Mouse (Mus musculus) hindbrain, embryonic 12.5 days (tissue): ENCODE data around the gene Ddo. TPM values are rescaled to one million over a fixed set of nuclear protein-coding genes. Genes with fewer than 3 reads are reported as not detected.

ENCODE experiments used
- ATAC-seq: fragments of 200-750 bp; cut with Nextera tagmentation; 2 replicates; pipeline ENCODE4 v1.8.0; 2017; ENCODE audit warnings: moderate TSS enrichment; ENCODE audit not compliant: low FRiP score
- H3K27ac ChIP-seq: fragments of 300-500 bp; sonication (generic); 2 replicates; pipeline ENCODE4 v1.5.1; 2016; ENCODE audit warnings: mild to moderate bottlenecking
- H3K27me3 ChIP-seq: fragments of 300-500 bp; sonication (generic); 2 replicates; pipeline ENCODE4 v1.6.1; 2016; ENCODE audit warnings: mild to moderate bottlenecking
- H3K36me3 ChIP-seq: fragments of 300-500 bp; sonication (generic); 2 replicates; pipeline ENCODE4 v1.6.1; 2016; ENCODE audit warnings: mild to moderate bottlenecking
- H3K4me1 ChIP-seq: fragments of 300-500 bp; sonication (generic); 2 replicates; pipeline ENCODE4 v1.6.1; 2016
- H3K4me2 ChIP-seq: fragments of 300-500 bp; sonication (generic); replicated peaks from 2 replicates; pipeline ENCODE4 v1.6.1; 2016; ENCODE audit warnings: mild to moderate bottlenecking
- H3K4me3 ChIP-seq: fragments of 300-500 bp; sonication (generic); 2 replicates; pipeline ENCODE4 v1.5.1; 2016; ENCODE audit warnings: mild to moderate bottlenecking
- H3K9ac ChIP-seq: fragments of 300-500 bp; sonication (generic); 2 replicates; pipeline ENCODE4 v1.6.1; 2016; ENCODE audit warnings: mild to moderate bottlenecking, moderate library complexity
- H3K9me3 ChIP-seq: fragments of 300-500 bp; sonication (generic); replicated peaks from 2 replicates; pipeline ENCODE4 v1.6.1; 2016; ENCODE audit warnings: mild to moderate bottlenecking
- whole genome bisulfite sequencing: fragments of 180-500 bp; shearing (Covaris S2); methylation state at CpG from one replicate; pipeline ENCODE4 v1.1.7; 2016; 5-methylcytosine and 5-hydroxymethylcytosine counted together
- polyA plus RNA-seq: library from polyadenylated mRNA; unstranded; fragments of >200 nt; fragmentation: Nextera tagmentation; extraction: Ambion mirVana; gene quantifications from 2 replicates; pipeline ENCODE4 v1.2.1, GENCODE M21; 2016

Gene Ddo
- polyA plus RNA-seq, 1 experiment from 2014 or later: 0.67 TPM

- H3K9me3 ChIP-seq: no peaks in the 10 kb centered on the region
- H3K27me3 ChIP-seq: no peaks in the 10 kb centered on the region
- H3K27ac ChIP-seq: no peak overlapping the region
- no peak overlapping the region for H3K9ac ChIP-seq
- H3K4me3 ChIP-seq: no peak overlapping the region
- WGBS: 39% methylated on average over 7 of the region's 7 CpGs
- H3K4me2 ChIP-seq: no peak overlapping the region
- ATAC-seq: peak; percentile 56; the same call in 1 of the 2 replicates
- no peaks in the 10 kb centered on the region for H3K36me3 ChIP-seq
- H3K4me1 ChIP-seq: peaks cover 17% of the 10 kb centered on the region
Observed at GRCm38 (mm10) chr10:40638276-40638675, 8.5 kb downstream of the Ddo start.

GRCm38 (mm10) chr10:40638823-40639819, 9.3 kb downstream of the Ddo start:
- H3K27me3 ChIP-seq: no peaks in the 10 kb centered on the region
- H3K36me3 ChIP-seq: no peaks in the 10 kb centered on the region
- no peak overlapping the region for H3K4me2 ChIP-seq
- no peaks in the 10 kb centered on the region for H3K9me3 ChIP-seq
- no peak overlapping the region for H3K9ac ChIP-seq
- WGBS: 46% methylated on average over 26 of the region's 26 CpGs
- ATAC-seq: peak; percentile 83
- no peak overlapping the region for H3K4me3 ChIP-seq
- peaks cover 17% of the 10 kb centered on the region for H3K4me1 ChIP-seq
- 0 out of 2 replicates have a peak overlapping the region, but pooled peaks have one; percentile 41 for H3K27ac ChIP-seq

GRCm38 (mm10) chr10:40640406-40640805, 10.6 kb downstream of the Ddo start:
- WGBS: 98% methylated on average over 4 of the region's 4 CpGs
- Histone ChIP-seq H3K36me3 (no peaks in the 10 kb centered on the region), H3K4me3 (no peak overlapping the region), H3K27ac (no peak overlapping the region), H3K4me1 (peaks cover 17% of the 10 kb centered on the region), H3K9me3 (no peaks in the 10 kb centered on the region), H3K4me2 (no peak overlapping the region), H3K9ac (no peak overlapping the region), H3K27me3 (no peaks in the 10 kb centered on the region)
- no peak for ATAC-seq

- Histone ChIP-seq H3K4me1 (peaks cover 17% of the 10 kb centered on the region), H3K4me3 (no peak overlapping the region), H3K4me2 (no peak overlapping the region), H3K36me3 (no peaks in the 10 kb centered on the region), H3K27me3 (no peaks in the 10 kb centered on the region), H3K9me3 (peaks cover 5% of the 10 kb centered on the region; the same call in 1 of the 2 replicates), H3K27ac (no peak overlapping the region), H3K9ac (no peak overlapping the region)
- ATAC-seq: no peak
- WGBS: 93% methylated on average over 7 of the region's 7 CpGs
Observed at GRCm38 (mm10) chr10:40641901-40642300, 12.1 kb downstream of the Ddo start.

GRCm38 (mm10) chr10:40643126-40643525, 13.3 kb downstream of the Ddo start:
- ATAC-seq: no peak
- peaks cover 5% of the 10 kb centered on the region; the same call in 1 of the 2 replicates for H3K9me3 ChIP-seq
- no peak overlapping the region for H3K9ac ChIP-seq
- 90% methylated on average over 5 of the region's 5 CpGs for WGBS
- no peaks in the 10 kb centered on the region for H3K36me3 ChIP-seq
- H3K27ac ChIP-seq: no peak overlapping the region
- H3K4me3 ChIP-seq: no peak overlapping the region
- peaks cover 15% of the 10 kb centered on the region for H3K4me1 ChIP-seq
- no peaks in the 10 kb centered on the region for H3K27me3 ChIP-seq
- H3K4me2 ChIP-seq: no peak overlapping the region

DNA sequence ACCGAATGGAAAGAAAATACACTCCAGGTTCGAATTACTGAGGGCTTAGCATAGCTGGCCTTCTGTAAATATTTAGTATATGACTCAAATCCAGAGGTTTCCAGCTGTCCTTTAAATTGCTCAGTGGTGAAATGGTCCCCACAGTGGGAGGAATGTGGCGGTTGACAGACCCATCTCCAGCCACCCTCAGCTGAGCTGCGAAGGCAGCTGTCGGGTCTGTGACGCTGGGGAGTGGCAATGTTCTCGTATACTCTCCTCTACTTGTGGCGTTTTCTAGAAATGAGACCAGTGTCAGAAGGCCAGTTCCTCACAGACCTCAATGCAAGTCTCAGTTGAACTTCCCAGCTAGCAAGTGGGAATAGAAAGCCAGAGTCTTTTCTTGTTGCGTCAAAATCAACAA, 14.6 kb downstream of the Ddo start:
- 77% methylated on average over 9 of the region's 9 CpGs for WGBS
- Histone ChIP-seq H3K4me3 (no peak overlapping the region), H3K27ac (no peak overlapping the region)

GRCm38 (mm10) chr10:40645346-40645745, 15.5 kb downstream of the Ddo start:
- Histone ChIP-seq H3K36me3 (no peaks in the 10 kb centered on the region), H3K9ac (no peak overlapping the region), H3K9me3 (peaks cover 5% of the 10 kb centered on the region; the same call in 1 of the 2 replicates), H3K27me3 (no peaks in the 10 kb centered on the region), H3K27ac (no peak overlapping the region), H3K4me2 (no peak overlapping the region), H3K4me1 (no peaks in the 10 kb centered on the region), H3K4me3 (no peak overlapping the region)
- no peak for ATAC-seq
- WGBS: 83% methylated on average over 1 of the region's 1 CpGs

More for the DNA sequence above, 14.6 kb downstream of the Ddo start:
- Histone ChIP-seq H3K4me2 (no peak overlapping the region), H3K36me3 (no peaks in the 10 kb centered on the region), H3K27me3 (no peaks in the 10 kb centered on the region), H3K9me3 (peaks cover 5% of the 10 kb centered on the region; the same call in 1 of the 2 replicates), H3K4me1 (peaks cover 2% of the 10 kb centered on the region), H3K9ac (no peak overlapping the region)
- no peak for ATAC-seq

DNA sequence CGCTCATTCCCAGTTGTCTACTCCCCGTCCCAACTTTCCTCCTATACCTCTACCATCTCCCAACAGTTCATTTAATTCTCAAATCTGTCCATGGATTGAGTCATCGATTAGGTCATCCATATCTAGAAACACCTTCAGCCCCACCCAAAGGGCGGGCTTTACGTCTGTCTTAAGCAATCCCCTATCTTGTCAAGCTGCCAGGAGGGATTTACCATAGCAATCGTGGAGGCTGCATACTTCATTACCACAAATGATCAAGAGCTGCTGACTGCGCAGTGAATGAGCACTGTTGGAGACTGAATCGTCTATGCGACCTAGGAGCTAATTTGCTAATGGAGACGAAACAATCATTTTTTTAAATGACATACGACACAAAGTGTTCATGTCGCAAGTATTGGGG, 19.0 kb downstream of the Ddo start:
- no peak for ATAC-seq
- no peak overlapping the region for H3K9ac ChIP-seq
- no peak overlapping the region for H3K27ac ChIP-seq
- no peaks in the 10 kb centered on the region for H3K27me3 ChIP-seq
- H3K4me3 ChIP-seq: no peak overlapping the region
- H3K9me3 ChIP-seq: peaks cover 5% of the 10 kb centered on the region; the same call in 1 of the 2 replicates
- no peak overlapping the region for H3K4me2 ChIP-seq
- WGBS: 90% methylated on average over 12 of the region's 12 CpGs
- no peaks in the 10 kb centered on the region for H3K36me3 ChIP-seq
- no peaks in the 10 kb centered on the region for H3K4me1 ChIP-seq

DNA sequence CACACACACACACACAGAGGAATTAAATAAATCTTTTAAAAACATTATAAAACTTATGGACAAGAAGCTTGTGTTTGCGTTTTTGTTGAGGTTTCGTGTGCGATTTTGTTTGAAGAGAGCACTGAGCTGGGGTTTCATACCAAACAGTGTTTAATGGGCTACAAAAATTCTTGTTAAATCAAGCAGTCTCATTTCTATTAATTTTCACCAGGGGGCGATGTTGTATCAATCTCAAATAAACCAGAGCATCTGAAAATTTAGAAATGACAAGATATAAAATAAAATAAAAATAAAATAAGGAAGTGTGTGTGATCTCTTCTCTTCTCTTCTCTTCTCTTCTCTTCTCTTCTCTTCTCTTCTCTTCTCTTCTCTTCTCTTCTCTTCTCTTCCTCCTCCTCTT, 19.8 kb downstream of the Ddo start:
- no peaks in the 10 kb centered on the region for H3K4me1 ChIP-seq
- no peak overlapping the region for H3K4me3 ChIP-seq
- H3K9ac ChIP-seq: no peak overlapping the region
- WGBS: 29% methylated on average over 4 of the region's 4 CpGs
- peaks cover 5% of the 10 kb centered on the region; the same call in 1 of the 2 replicates for H3K9me3 ChIP-seq
- no peaks in the 10 kb centered on the region for H3K36me3 ChIP-seq
- H3K4me2 ChIP-seq: no peak overlapping the region
- no peaks in the 10 kb centered on the region for H3K27me3 ChIP-seq
- no peak for ATAC-seq
- no peak overlapping the region for H3K27ac ChIP-seq

DNA sequence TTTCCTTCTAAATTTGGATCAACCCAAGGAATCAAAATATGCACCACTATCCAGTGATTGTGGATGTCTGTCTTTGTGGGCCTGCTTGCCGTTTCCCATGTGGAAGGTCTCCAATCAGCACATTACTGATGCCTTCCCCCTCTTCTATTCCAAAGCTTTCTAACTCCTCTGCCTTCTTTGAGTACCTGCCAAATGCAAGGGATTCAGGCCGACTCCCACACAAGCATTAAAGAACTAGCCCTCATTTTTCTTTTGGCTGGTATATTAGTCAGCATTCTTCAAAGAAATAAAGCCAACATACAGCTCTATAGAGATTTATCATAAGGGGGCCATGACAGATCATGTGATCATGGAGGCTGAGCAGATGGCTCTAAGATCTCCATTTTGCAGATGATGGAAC, 21.9 kb downstream of the Ddo start:
- Histone ChIP-seq H3K36me3 (no peaks in the 10 kb centered on the region), H3K4me1 (no peaks in the 10 kb centered on the region), H3K4me2 (no peak overlapping the region), H3K27ac (no peak overlapping the region), H3K4me3 (no peak overlapping the region), H3K27me3 (no peaks in the 10 kb centered on the region), H3K9ac (no peak overlapping the region), H3K9me3 (no peaks in the 10 kb centered on the region)
- WGBS: 71% methylated on average over 2 of the region's 2 CpGs
- no peak for ATAC-seq

- H3K4me1 ChIP-seq: no peaks in the 10 kb centered on the region
- no peak for ATAC-seq
- no peaks in the 10 kb centered on the region for H3K27me3 ChIP-seq
- H3K4me3 ChIP-seq: no peak overlapping the region
- no peak overlapping the region for H3K9ac ChIP-seq
- H3K9me3 ChIP-seq: no peaks in the 10 kb centered on the region
- H3K36me3 ChIP-seq: no peaks in the 10 kb centered on the region
- H3K27ac ChIP-seq: no peak overlapping the region
- WGBS: 84% methylated on average over 3 of the region's 3 CpGs
- H3K4me2 ChIP-seq: no peak overlapping the region
Observed at GRCm38 (mm10) chr10:40665270-40665669, 35.5 kb downstream of the Ddo start.

GRCm38 (mm10) chr10:40666943-40667342, 37.1 kb downstream of the Ddo start:
- Histone ChIP-seq H3K27ac (no peak overlapping the region), H3K36me3 (no peaks in the 10 kb centered on the region), H3K27me3 (no peaks in the 10 kb centered on the region), H3K4me3 (no peak overlapping the region), H3K4me2 (no peak overlapping the region), H3K9me3 (no peaks in the 10 kb centered on the region), H3K4me1 (no peaks in the 10 kb centered on the region), H3K9ac (no peak overlapping the region)
- ATAC-seq: no peak
- 86% methylated on average over 1 of the region's 1 CpGs for WGBS

DNA sequence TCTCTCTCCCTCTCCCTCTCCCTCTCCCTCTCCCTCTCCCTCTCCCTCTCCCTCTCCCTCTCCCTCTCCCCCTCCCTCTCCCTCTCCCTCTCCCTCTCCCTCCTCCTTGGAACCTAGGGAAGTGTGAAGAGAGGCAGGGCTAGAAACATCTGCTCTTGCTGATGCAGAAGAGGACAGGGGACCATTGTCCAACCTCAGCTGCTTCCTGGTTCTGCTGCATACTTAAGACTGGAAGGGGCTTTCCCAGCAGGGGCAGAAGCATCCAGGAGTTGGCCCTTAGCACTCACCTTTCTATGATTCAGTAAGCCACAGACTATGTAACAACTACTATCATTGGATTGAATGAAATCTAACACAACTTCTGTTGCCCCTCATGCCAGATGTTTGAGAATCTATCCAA, 38.8 kb downstream of the Ddo start:
- Histone ChIP-seq H3K4me2 (no peak overlapping the region), H3K27me3 (no peaks in the 10 kb centered on the region), H3K9me3 (no peaks in the 10 kb centered on the region), H3K9ac (no peak overlapping the region), H3K4me3 (no peak overlapping the region), H3K27ac (no peak overlapping the region), H3K4me1 (peaks cover 9% of the 10 kb centered on the region), H3K36me3 (no peaks in the 10 kb centered on the region)
- ATAC-seq: no peak
